Mouse (Mus musculus): ENCODE measurements around the gene Msantd2.

GRCm38 (mm10) chr9:37540701-37541575, 51.8 kb downstream of the Msantd2 start:
- TF ChIP-seq POLR2A (IDR thresholded peaks at IDR 0.05; ENCODE audit: control insufficient read depth, low read depth, low read length), result no peak
- TF ChIP-seq CTCF (IDR thresholded peaks at IDR 0.05; ENCODE audit: control insufficient read depth, insufficient read depth, insufficient replicate concordance, low read depth, low read length), result no peak

Data from testis, adult 2 months (tissue).